Comparison of ENCODE assay signal across 11 mouse cellular contexts in genomic region chr2:167828258-167828657, GRCm38 (mm10).
A peak's percentile ranks its signal among the peaks of the same experiment; 100 is the strongest.
DNase-seq lines count a peak whose midpoint lies in the region; ATAC-seq and TF ChIP-seq lines count a peak whose summit lies in the region.
"Had no signal": no experiment of that assay in that cellular context is flagged by ENCODE, and none has a peak within 500 bp of the region (broad histone marks: within the 10 kb centered on the region; RNA-seq: fewer than 3 reads in every experiment).

No protein-coding gene starts in this region.

- TF ChIP-seq EP300 in ES-Bruce4 (IDR thresholded peaks at IDR 0.05; ENCODE audit: insufficient read depth, low read depth, low read length), result peak; percentile 55; the same call in 1 of the 2 replicates

- H3K4me1 ChIP-seq in hindbrain, embryonic 10.5 days (replicated peaks), result peaks cover 51% of the 10 kb centered on the region
- H3K4me1 ChIP-seq in hindbrain, embryonic 11.5 days (replicated peaks; ENCODE audit: control insufficient read depth, insufficient read depth, low read length), result peaks cover 3% of the 10 kb centered on the region
- H3K4me1 ChIP-seq in ES-Bruce4 (ENCODE audit: control insufficient read depth, insufficient read depth, low read length), result no peaks in the 10 kb centered on the region
- H3K4me1 ChIP-seq in intestine, embryonic 16.5 days (ENCODE audit: control insufficient read depth, insufficient read depth, low read length), result peaks cover 35% of the 10 kb centered on the region

- no peak overlapping the region for H3K4me3 ChIP-seq in hindbrain, embryonic 10.5 days
- H3K4me3 ChIP-seq in hindbrain, embryonic 11.5 days (ENCODE audit: low read depth, low read length), result no peak overlapping the region
- H3K4me3 ChIP-seq in ES-Bruce4 (ENCODE audit: low read depth, low read length), result no peak overlapping the region
- no peak overlapping the region for H3K4me3 ChIP-seq in intestine, embryonic 16.5 days (ENCODE audit: low read length)

- H3K4me2 ChIP-seq in hindbrain, embryonic 11.5 days (replicated peaks; ENCODE audit: low read depth, low read length), result no peak overlapping the region
- no peak overlapping the region for H3K4me2 ChIP-seq in intestine, embryonic 16.5 days (ENCODE audit: low read depth, low read length)

- no peaks in the 10 kb centered on the region for H3K9me3 ChIP-seq in hindbrain, embryonic 10.5 days
- H3K9me3 ChIP-seq in hindbrain, embryonic 11.5 days (ENCODE audit: control insufficient read depth, low read length), result no peaks in the 10 kb centered on the region
- no peaks in the 10 kb centered on the region for H3K9me3 ChIP-seq in ES-Bruce4 (replicated peaks; ENCODE audit: control insufficient read depth, insufficient read depth, low read length, poor library complexity, severe bottlenecking)
- no peaks in the 10 kb centered on the region for H3K9me3 ChIP-seq in intestine, embryonic 16.5 days (ENCODE audit: control insufficient read depth, low read length)

- H3K27me3 ChIP-seq in hindbrain, embryonic 10.5 days (ENCODE audit: insufficient read depth, poor library complexity, severe bottlenecking), result no peaks in the 10 kb centered on the region
- no peaks in the 10 kb centered on the region for H3K27me3 ChIP-seq in hindbrain, embryonic 11.5 days (ENCODE audit: control insufficient read depth, insufficient read depth, low read length)
- H3K27me3 ChIP-seq in ES-Bruce4 (ENCODE audit: control insufficient read depth, insufficient read depth, low read length, poor library complexity, severe bottlenecking), result no peaks in the 10 kb centered on the region
- H3K27me3 ChIP-seq in intestine, embryonic 16.5 days (replicated peaks; ENCODE audit: control insufficient read depth, insufficient read depth, low read length), result no peaks in the 10 kb centered on the region

- no peaks in the 10 kb centered on the region for H3K36me3 ChIP-seq in hindbrain, embryonic 10.5 days
- H3K36me3 ChIP-seq in hindbrain, embryonic 11.5 days (ENCODE audit: control insufficient read depth, insufficient read depth, low read length), result no peaks in the 10 kb centered on the region
- H3K36me3 ChIP-seq in ES-Bruce4 (ENCODE audit: control insufficient read depth, insufficient read depth, low read length, poor library complexity, severe bottlenecking), result no peaks in the 10 kb centered on the region
- no peaks in the 10 kb centered on the region for H3K36me3 ChIP-seq in intestine, embryonic 16.5 days (ENCODE audit: control insufficient read depth, insufficient read depth, low read length)

- TF ChIP-seq POLR2A in ES-Bruce4 (IDR thresholded peaks at IDR 0.05; ENCODE audit: insufficient read depth, low read length), result no peak

- TF ChIP-seq CTCF in ES-Bruce4 (IDR thresholded peaks at IDR 0.05; ENCODE audit: low read depth, low read length), result no peak

- DNase-seq in hindbrain, embryonic 10.5 days (ENCODE audit: low spot score), result no peak
- DNase-seq in hindbrain, embryonic 11.5 days (ENCODE audit: low spot score), result no peak
- DNase-seq in gastrocnemius, postnatal 25 days, result peak; percentile 84
- no peak for DNase-seq in natural killer cell, adult 2 months (ENCODE audit: low spot score in 2 of 2)
- DNase-seq in MN1 (ENCODE audit: low spot score), result no peak
- DNase-seq: embryo, embryonic 11 days; midbrain, embryonic 14.5 days; spleen, adult 18-20 months had no signal

- WGBS in hindbrain, embryonic 10.5 days, result 48% methylated on average over 5 of the region's 5 CpGs
- WGBS in hindbrain, embryonic 11.5 days, result 40% methylated on average over 5 of the region's 5 CpGs
- 33% methylated on average over 4 of the region's 5 CpGs for WGBS in intestine, embryonic 16.5 days

- no peak overlapping the region for H3K9ac ChIP-seq in hindbrain, embryonic 11.5 days (ENCODE audit: low read depth, low read length)
- H3K9ac ChIP-seq in ES-Bruce4 (ENCODE audit: low read depth, poor library complexity, severe bottlenecking), result no peak overlapping the region
- H3K9ac ChIP-seq in intestine, embryonic 16.5 days (ENCODE audit: low read depth, low read length), result peak overlapping the region; percentile 47

- peak overlapping the region; percentile 46 for H3K27ac ChIP-seq in hindbrain, embryonic 10.5 days
- no peak overlapping the region for H3K27ac ChIP-seq in hindbrain, embryonic 11.5 days (ENCODE audit: low read depth, low read length)
- no peak overlapping the region for H3K27ac ChIP-seq in ES-Bruce4 (ENCODE audit: insufficient read depth, low read length)
- H3K27ac ChIP-seq in intestine, embryonic 16.5 days (ENCODE audit: low read length), result no peak overlapping the region

- ATAC-seq in hindbrain, embryonic 11.5 days (ENCODE audit: low FRiP score), result no peak
- peak; percentile 32; the same call in 1 of the 2 replicates for ATAC-seq in intestine, embryonic 16.5 days
- no peak for ATAC-seq in activated CD4-positive, CD25-positive, alpha-beta regulatory T cell, adult 4 months
